Mouse (Mus musculus): ENCODE results near the gene Rab23.
"Not testable (repeated sequence)": the region's sequence is repeated elsewhere in the genome, so short reads cannot be mapped to it uniquely, and the experiment has no call there.

Rab23 gene

GRCm38 (mm10) chr1:33733044-33733443 is 13.4 kb downstream of the Rab23 start:
- DNase-seq (ENCODE audit: low spot score in 2 of 2), result no peak

- DNase-seq (ENCODE audit: low spot score in 2 of 2), result no peak
These were observed 14.5 kb downstream of the Rab23 start for GRCm38 (mm10) chr1:33734001-33734685.

- no peak for DNase-seq (ENCODE audit: low spot score in 2 of 2)
These were observed 18.6 kb downstream of the Rab23 start for GRCm38 (mm10) chr1:33738281-33738680.

GRCm38 (mm10) chr1:33738681-33739278 is 19.1 kb downstream of the Rab23 start:
- DNase-seq (ENCODE audit: low spot score in 2 of 2), result no peak

- DNase-seq (ENCODE audit: low spot score in 2 of 2), result peak; percentile 71 to 79
These were observed 19.6 kb downstream of the Rab23 start for GRCm38 (mm10) chr1:33739302-33739701.

- no peak for DNase-seq (ENCODE audit: low spot score in 2 of 2)
These were observed 23.2 kb downstream of the Rab23 start for GRCm38 (mm10) chr1:33742903-33743302.

GRCm38 (mm10) chr1:33744815-33745214 is 25.1 kb downstream of the Rab23 start:
- not testable (repeated sequence) for DNase-seq (ENCODE audit: low spot score in 2 of 2)

GRCm38 (mm10) chr1:33745901-33746300 is 26.2 kb downstream of the Rab23 start:
- no peak for DNase-seq (ENCODE audit: low spot score in 2 of 2)

GRCm38 (mm10) chr1:33749109-33749508 is 29.4 kb downstream of the Rab23 start:
- no peak for DNase-seq (ENCODE audit: low spot score in 2 of 2)

- DNase-seq (ENCODE audit: low spot score in 2 of 2), result not testable (repeated sequence)
These were observed 30.0 kb downstream of the Rab23 start for GRCm38 (mm10) chr1:33749709-33750108.

GRCm38 (mm10) chr1:33751283-33751682 is 31.6 kb downstream of the Rab23 start:
- DNase-seq (ENCODE audit: low spot score in 2 of 2), result no peak

- DNase-seq (ENCODE audit: low spot score in 2 of 2), result no peak
These were observed 34.4 kb downstream of the Rab23 start for GRCm38 (mm10) chr1:33754089-33754488.

- DNase-seq (ENCODE audit: low spot score in 2 of 2), result no peak
These were observed 35.5 kb downstream of the Rab23 start for GRCm38 (mm10) chr1:33754965-33755735.

- no peak for DNase-seq (ENCODE audit: low spot score in 2 of 2)
These were observed 36.1 kb downstream of the Rab23 start for GRCm38 (mm10) chr1:33755799-33756198.

GRCm38 (mm10) chr1:33756258-33757032 is 36.8 kb downstream of the Rab23 start:
- DNase-seq (ENCODE audit: low spot score in 2 of 2), result no peak

- DNase-seq (ENCODE audit: low spot score in 2 of 2), result no peak
These were observed 37.3 kb downstream of the Rab23 start for GRCm38 (mm10) chr1:33757033-33757413.

- no peak for DNase-seq (ENCODE audit: low spot score in 2 of 2)
These were observed 37.9 kb downstream of the Rab23 start, which contains the start of gene Bag2 for GRCm38 (mm10) chr1:33757491-33758041. Gene Bag2 (minus strand): TSS chr1:33757795.

GRCm38 (mm10) chr1:33758488-33758887 is 38.8 kb downstream of the Rab23 start:
- DNase-seq (ENCODE audit: low spot score in 2 of 2), result no peak

GRCm38 (mm10) chr1:33763826-33764225 is 44.1 kb downstream of the Rab23 start:
- DNase-seq (ENCODE audit: low spot score in 2 of 2), result no peak

- no peak for DNase-seq (ENCODE audit: low spot score in 2 of 2)
These were observed 45.9 kb downstream of the Rab23 start for GRCm38 (mm10) chr1:33765468-33766080.

Data from frontal cortex, postnatal 25 days (tissue).